Mouse (Mus musculus) Muller cell, postnatal 12 days (primary cell): Measurements from ENCODE around the gene Tpgs1.

Experiments used
- DNase-seq: peaks from one replicate; pipeline ENCODE4 v3.0.0-alpha.2; 2015; ENCODE audit errors: inconsistent ontology term

Gene Tpgs1

DNA sequence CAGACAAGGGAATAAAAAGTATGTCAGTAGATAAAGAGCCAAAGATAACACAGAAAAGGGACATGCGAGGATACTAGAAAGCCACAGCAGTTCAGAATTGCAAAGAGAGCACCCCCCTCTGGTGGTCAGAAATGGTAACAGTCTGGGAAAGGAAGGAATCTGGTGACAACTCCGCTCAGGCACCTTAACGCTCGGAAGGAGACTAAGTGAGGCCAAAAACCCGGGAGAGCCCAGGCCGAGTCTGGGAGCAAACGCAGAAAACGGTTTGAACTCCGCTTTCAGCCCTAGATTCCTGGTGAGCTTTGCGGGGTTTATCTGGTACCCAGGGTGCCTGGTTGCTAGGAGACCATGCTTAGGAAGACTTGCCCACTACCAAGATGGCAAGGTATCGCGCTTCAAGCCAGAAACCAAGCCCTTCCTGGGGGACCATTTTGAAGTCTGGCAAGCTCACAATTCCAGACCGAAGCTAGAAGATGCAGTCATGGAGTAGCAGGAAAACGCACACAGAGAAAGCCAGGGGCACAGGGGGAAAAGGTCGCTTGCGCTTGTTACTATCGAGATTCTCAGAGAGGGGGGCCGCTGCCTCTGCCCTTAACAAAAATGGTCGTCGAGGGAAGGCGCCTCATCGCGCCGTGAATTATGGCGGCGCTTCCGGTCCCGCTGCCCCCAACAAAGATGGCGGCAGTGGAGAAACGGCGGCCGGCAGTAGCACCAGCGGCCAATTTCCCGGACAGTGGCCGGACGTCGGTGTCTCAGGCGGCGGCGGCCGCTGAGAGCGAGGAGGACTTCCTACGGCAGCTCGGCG is at the start of gene Tpgs1:
Tpgs1 (plus strand) TSS at position 599 of the 805 bp plus-strand sequence.
- peak; percentile 97 for DNase-seq

DNA sequence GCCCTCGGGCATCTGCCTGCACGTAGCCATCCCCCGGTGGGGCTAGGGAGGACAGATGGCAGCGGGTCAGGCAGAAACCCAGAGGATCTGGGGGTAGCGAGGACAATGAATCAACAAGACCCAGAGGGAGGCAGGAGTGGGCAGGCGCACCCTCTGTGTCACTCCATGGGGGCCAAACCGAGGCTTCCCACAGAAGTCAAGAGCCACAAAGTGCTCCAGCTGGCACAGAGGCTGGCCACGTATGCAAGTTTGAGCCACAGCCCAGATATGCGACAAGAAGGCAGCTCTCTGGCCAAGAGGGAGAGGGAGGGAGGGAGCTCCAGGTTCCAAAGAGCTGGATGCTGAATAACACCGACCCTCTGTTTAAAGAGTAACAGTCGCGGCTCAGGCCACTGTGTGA is 45.2 kb upstream of the Tpgs1 start:
- peak; percentile 31 for DNase-seq

DNA sequence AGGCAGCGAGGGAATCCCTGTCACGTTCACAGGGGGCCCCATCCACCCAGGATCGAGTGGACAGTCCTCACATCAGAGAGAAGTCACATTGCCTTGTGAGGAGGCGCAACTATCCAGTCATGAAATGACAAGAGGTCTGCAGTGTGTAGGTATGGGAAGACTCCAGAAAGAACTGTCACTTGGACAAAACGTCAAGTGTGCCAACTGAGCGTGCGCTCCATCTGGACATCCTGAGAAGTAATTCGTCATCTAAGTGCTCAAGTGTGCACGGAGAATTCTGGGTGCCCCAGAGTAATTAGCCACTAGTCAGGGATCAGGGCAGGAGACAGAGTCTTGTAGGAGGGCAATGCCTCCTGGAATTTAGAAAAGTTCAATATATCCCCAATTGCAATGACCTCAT is 43.8 kb upstream of the Tpgs1 start:
- no peak for DNase-seq

DNA sequence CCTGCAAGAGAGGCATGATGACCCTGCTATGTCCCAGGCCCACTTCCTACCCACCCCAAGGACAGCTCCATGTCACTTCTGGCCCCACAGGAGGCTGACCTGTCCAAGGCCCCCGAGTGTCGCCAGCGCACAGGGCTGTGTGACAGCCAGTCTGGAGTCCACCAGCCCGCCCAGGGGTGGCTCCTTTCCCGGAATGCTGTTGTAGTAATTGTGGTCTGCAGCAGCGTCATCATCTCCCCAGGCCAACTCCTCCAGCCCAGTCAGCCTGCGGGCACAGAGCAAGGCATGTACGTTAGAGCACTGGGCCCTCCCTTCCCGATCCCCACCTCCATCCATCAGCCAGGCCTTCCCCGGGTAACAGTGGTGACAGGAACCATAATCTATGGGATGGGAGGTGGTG is 43.0 kb upstream of the Tpgs1 start:
- no peak for DNase-seq

DNA sequence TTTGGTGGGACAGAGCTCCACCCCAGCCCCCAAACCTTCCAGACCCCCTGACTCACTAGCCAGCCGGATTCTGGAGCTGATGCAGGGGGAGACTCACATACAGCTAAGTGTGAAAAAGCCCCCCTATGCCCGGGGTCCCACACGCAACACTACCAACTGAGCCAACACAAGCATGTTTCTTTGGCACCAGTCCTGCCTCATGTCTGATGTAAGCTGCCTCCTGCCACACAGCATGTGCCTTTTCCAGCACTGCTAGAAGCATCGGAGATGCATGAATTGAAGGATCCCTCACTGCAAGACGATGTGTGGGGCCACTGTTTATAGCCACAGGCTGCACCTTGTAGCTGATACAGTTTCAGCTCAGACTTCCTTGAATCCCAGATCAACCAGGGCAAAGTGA is 40.8 kb upstream of the Tpgs1 start:
- no peak for DNase-seq

DNA sequence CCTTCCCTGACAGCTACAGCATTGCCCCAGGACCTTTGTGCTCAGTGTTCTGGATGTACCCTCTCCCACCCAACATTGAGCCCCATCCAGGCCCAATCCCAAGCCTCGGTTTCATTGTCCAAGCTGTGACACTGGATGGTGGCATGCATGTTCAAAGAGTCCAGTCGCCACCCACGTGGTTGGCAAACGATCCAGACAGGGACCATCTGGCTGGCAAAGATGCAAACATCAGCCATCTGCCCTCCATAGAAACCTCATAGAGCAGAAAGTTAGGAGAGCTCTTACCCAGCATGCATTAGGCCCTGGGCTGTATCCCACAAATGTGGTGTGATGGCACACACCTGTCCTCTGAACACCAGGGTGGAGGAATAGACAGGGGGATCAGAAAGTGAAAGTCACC is 37.7 kb upstream of the Tpgs1 start:
- DNase-seq: peak; percentile 30

DNA sequence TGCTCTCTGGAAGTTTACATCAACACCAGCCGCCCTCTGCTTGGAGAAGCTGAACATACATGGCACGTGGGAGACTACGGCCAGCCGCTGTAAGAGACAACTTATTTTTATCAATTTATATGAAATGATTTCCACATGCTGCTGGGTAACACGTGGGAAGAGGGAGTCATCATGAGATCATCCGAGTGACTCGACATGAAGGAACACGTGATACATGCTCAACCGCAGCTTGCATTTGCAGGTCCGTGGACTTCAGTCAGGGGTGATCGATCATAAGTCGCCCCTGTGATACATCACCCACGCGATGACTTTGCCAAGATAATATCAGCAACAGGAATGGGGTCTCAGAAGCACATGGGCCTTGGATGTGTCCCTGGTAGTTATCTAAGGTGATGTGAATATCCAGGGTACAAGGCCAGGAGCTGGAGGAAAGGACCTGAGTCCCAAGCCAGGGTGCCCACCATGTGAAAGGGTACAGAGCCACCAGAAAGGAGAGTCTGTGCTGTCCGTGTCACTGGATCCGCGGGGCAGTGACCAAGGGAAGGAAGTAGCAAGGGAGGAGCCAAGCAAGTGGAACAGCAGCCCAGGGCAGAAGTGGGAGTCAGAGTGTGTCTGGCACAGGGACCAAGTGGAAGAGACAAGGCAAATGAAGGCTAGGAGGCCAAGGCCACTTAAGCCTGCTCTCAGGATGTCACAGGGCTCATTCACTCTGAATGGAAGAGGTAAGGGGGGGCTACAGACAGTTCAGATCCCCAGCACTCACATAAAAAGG is 36.0 kb upstream of the Tpgs1 start:
- no peak for DNase-seq

DNA sequence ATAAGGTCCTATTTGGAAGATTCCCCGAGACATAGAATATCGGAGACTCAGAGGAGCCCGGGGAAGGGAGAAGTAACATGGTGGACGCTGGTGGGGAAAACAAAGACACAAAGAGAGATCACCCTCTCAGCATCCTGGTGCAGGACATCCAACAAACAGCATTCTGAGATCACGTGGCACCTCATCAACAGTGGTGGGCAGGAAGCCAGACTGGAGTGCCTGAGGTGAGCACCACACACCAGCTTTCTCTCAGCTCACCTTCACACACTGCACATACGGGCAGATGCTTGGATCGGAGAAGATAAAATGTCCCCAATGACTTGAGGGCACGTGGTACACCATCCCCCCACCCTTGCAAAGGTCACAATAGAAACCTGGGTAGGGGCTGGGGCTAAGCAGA is 32.9 kb upstream of the Tpgs1 start:
- no peak for DNase-seq

DNA sequence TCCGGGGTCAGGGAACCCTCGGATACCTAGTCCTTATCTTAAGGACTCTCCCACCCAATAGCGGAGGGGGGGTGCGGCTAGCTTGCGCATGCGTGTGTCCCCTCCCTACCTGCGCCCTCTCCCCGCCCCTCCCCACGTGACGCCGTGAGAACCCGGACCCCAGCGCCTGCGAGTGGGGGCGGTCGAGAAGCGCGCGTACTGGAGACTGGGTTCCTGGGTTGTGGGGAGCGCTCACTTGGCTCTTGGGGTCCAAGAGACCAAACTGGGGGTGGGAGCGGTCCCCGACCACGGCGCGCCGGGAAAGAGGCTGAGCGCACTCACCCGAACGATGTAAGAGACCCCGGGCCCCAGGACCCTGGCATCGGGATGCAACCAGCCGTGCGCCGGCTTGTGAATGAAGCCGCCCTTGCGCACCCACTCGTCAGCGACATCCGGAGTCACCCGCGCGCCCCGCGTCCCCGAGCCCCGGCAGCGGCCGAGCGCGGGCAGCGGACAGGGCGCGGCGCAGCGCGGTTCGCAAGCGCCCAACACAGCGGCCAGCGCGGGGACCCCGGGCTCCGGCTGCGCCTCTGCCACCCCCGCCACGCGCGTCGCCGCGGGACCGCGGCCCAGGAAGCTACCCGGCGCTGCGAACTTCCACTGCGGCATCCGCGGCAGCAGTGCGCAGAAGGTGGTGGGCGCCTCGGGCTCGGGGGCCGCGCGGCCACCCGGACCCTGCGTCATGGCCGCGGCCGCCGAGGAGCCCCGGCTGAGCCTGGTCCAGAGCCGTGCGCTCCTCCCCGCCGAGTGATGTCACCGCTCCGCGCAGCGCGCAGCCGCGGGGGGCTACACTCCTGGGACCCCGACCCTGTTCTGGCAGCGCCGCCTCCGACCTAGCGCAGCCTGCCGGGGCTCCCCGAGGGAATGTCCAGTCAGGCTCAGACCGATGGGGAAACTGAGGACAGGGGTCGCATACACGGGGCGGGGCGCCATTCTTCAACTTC is 31.8 kb upstream of the Tpgs1 start, which contains the start of gene Shc2:
Shc2 (minus strand) TSS at position 791 of the 983 bp plus-strand sequence.
- peak; percentile 49 for DNase-seq

DNA sequence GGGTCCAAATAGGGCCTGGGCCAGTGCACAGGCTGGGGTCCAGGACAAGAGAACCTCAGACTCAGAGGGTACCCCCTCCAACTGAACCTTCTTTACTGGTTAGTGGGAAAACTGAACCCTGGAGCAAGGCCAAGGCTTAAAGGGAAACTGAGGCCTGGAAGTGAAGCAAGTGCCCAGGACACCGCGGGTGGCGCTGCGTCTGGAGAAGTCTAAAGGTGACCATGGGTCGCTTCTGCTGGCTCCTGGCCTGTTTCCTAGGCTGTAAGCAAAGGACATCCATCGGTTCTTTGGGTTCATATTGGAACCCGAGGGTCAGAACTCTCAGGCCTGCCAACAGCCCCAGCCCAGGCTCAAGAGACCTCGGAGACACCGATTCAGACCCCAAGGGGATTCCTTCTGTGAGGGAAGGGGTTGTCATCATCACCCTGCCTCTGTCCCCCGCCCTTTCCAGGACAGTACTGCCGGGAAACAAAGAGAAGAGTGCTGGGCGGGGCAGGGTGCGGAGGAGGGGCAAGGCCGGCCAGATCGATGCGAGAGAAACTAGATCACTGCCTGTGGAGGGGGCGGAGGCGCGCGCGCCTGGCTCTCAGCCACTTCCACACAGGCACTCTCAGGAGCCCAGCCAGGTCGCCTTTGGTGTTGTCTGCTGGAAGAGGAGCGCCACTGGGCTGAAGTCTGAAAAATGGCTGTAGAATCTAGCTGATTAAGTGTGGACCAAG is 30.5 kb upstream of the Tpgs1 start:
- DNase-seq: peak; percentile 86

GRCm38 (mm10) chr10:79645711-79646110 is 23.5 kb upstream of the Tpgs1 start, which contains the start of gene Odf3l2:
Odf3l2 (minus strand) TSS chr10:79645738.
- DNase-seq: no peak

GRCm38 (mm10) chr10:79649070-79649751 is 20.0 kb upstream of the Tpgs1 start:
- DNase-seq: peak; percentile 47

DNA sequence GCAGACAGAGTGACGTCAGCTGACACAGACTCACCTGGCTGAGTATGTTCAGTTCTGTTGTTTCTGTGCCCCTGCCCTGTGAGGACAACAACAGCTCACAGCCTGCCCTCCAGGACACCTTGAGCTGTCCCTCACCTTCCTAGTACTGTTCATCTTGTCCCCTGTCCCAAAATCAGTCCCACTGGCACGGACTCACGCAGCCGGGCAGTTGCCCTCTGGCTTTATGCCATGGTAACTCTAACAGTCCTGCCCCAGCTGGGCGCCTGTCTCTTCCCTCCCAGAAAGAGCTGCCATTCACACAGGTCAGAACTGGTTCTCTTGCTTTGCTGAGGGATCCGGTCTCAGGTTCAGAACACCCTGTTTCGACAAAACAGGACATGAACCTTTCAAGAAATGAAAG is 16.4 kb upstream of the Tpgs1 start:
- DNase-seq: no peak

DNA sequence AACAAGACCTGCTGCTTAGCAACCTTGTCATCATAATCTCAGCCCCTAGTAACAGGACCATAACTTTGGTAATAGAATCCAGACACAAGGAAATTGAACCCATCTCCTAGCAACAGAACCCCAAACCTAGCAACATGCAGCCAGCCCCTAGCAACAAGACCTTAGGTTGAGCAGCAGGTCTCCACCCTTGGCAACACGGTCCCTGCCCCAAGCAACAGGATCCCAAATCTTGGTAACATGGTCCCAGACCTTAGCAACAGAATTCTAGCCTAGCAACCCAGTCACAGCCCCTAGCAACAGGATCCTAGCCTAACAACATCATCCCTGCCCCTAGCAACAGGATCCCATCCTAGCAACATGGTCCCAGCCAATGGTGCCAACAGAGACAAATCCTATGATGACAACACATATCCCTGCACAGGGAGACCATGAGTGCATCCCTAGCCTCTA is 14.2 kb upstream of the Tpgs1 start:
- DNase-seq: no peak

GRCm38 (mm10) chr10:79658829-79659228 is 10.3 kb upstream of the Tpgs1 start:
- no peak for DNase-seq

DNA sequence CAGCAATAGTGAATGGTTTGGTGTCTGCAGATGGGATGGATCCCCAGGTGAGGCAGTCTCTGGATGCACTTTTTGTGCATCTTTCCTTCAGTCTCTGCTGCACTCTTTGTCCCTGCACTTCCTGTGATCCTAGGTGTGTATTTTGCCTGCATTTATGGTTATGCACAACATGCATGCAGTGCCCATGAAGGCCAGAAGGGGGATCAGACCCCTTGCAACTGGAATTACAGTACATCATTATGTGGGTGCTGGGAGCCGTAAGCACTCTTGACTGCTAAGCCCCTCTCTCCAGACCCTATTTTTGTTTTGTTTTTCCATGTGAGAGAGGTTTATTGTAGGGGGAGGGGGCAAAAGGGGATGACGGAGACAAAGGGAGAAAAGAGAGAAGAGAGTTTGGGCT is 8.9 kb upstream of the Tpgs1 start:
- no peak for DNase-seq

DNA sequence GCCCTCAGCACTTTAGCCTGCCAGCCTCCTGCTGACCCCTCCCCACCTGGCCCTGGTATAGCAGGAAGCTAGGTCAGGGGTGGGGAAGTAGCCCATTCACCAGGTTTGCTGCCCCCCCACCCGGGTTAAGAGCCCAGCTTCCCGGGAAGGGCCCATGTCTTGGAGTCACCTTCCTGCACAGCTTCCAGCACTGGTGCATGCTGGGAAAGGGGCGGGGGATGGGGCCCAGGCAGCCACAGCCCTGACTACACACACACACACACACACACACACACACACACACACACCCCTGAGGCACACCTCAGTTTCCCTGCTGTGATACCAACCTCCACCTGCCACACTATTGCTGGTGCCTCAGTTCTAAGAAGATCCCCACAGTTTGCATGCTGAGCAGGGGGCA is 7.3 kb upstream of the Tpgs1 start:
- DNase-seq: no peak

DNA sequence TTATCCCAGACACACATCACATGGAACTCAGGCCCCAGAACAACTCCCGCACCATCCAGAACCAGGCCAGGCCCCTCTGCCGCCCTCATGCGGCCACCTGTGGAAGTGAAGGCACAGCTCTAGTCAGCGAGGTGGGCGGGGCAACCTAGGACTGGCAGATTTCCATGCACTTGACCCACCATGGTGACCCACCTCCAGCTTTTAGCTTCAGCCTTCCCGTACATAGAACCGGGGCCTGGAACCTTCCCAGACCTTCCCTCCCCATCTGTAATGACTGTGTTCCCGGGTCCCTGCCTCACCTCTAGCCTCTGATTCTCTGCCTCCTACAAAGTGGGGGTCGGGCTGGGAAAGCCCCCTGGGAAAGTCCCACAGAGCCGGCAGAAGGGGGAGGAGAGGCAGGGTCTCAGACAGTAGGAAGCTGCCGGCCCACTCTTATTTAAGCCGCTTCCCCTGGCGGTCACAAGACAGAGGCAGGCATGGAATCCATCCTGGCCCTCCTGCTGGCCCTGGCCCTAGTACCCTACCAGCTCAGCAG is 5.0 kb upstream of the Tpgs1 start, which contains the start of gene Madcam1:
Madcam1 (plus strand) TSS at position 429 of the 535 bp plus-strand sequence.
- DNase-seq: peak; percentile 55

- DNase-seq: no peak
These were observed 4.1 kb upstream of the Tpgs1 start for GRCm38 (mm10) chr10:79665051-79665450.

DNA sequence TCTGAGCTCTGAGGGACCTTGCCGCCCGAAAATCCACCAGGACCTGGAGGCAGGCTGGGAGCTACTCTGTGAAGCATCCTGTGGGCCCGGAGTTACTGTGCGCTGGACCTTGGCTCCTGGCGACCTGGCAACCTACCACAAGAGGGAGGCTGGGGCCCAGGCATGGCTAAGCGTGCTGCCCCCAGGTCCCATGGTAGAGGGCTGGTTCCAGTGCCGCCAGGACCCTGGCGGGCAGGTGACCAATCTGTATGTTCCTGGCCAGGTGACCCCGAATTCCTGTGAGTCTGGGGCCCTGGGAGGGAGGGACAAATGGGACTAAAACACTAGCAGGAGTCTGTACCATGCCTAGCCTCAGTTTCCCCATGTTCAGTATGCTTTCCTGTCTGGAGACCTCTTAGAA is 2.7 kb upstream of the Tpgs1 start:
- no peak for DNase-seq
